Mouse (Mus musculus) testis, adult 2 months (tissue): ENCODE results near the gene Cpa3.

Source experiments
- CTCF ChIP-seq: fragments of 200-500 bp; IDR thresholded peaks from 2 replicates; pipeline ENCODE4 v1.5.1; 2012; ENCODE audit warnings: low read depth, mild to moderate bottlenecking, inconsistent platforms, low read length, moderate library complexity; ENCODE audit not compliant: control insufficient read depth, insufficient read depth, insufficient replicate concordance
- POLR2A ChIP-seq: fragments of 200-500 bp; IDR thresholded peaks from 2 replicates; pipeline ENCODE4 v1.6.1; 2012; ENCODE audit warnings: low read depth, mild to moderate bottlenecking, inconsistent platforms, low read length, moderate library complexity; ENCODE audit not compliant: control insufficient read depth

GRCm38 (mm10) chr3:20243913-20244312 is 1.9 kb upstream of the Cpa3 start:
- TF ChIP-seq CTCF: no peak
- TF ChIP-seq POLR2A: no peak
